Mouse (Mus musculus) lung, embryonic 14.5 days (tissue): Measurements from ENCODE around the gene Tsga13. TPM values are rescaled to one million over a fixed set of nuclear protein-coding genes. Genes with fewer than 3 reads are reported as not detected.

Experiments
- ATAC-seq: fragments of 200-750 bp; cut with Nextera tagmentation; 2 replicates; pipeline ENCODE4 v1.8.0; 2017; ENCODE audit warnings: mild to moderate bottlenecking, moderate TSS enrichment, moderate library complexity; ENCODE audit not compliant: insufficient read depth
- DNase-seq: peaks from one replicate; pipeline ENCODE4 v3.0.0-alpha.2; 2015
- H3K27ac ChIP-seq: fragments of 300-500 bp; sonication (generic); 2 replicates; pipeline ENCODE4 v1.5.1; 2014; ENCODE audit warnings: low read depth, mild to moderate bottlenecking, moderate library complexity
- H3K27me3 ChIP-seq: fragments of 300-500 bp; sonication (generic); 2 replicates; pipeline ENCODE4 v1.6.1; 2014; ENCODE audit warnings: low read length, control low read depth; ENCODE audit not compliant: insufficient read depth
- H3K36me3 ChIP-seq: fragments of 300-500 bp; sonication (generic); 2 replicates; pipeline ENCODE4 v1.6.1; 2014; ENCODE audit warnings: control low read depth; ENCODE audit not compliant: insufficient read depth
- H3K4me1 ChIP-seq: fragments of 300-500 bp; sonication (generic); 2 replicates; pipeline ENCODE4 v1.6.1; 2014; ENCODE audit warnings: antibody characterized with exemption, control low read depth; ENCODE audit not compliant: insufficient read depth
- H3K4me2 ChIP-seq: fragments of 300-500 bp; sonication (generic); 2 replicates; pipeline ENCODE4 v1.6.1; 2014; ENCODE audit warnings: mild to moderate bottlenecking
- H3K4me3 ChIP-seq: fragments of 300-500 bp; sonication (generic); 2 replicates; pipeline ENCODE4 v1.5.1; 2014; ENCODE audit warnings: low read depth, low read length
- H3K9ac ChIP-seq: fragments of 300-500 bp; sonication (generic); 2 replicates; pipeline ENCODE4 v1.6.1; 2014
- H3K9me3 ChIP-seq: fragments of 300-500 bp; sonication (generic); 2 replicates; pipeline ENCODE4 v1.6.1; 2016; ENCODE audit warnings: low read depth, low read length, control low read depth
- CTCF ChIP-seq: IDR thresholded peaks from 2 replicates; pipeline ENCODE4 v1.5.1; 2016; ENCODE audit warnings: antibody characterized with exemption, low read depth
- WGBS: fragments of 180-500 bp; shearing (Covaris S2); extraction: QIAGEN DNeasy Blood & Tissue Kit; methylation state at CpG from one replicate; pipeline ENCODE4 v1.1.7; 2014; 5-methylcytosine and 5-hydroxymethylcytosine counted together
- polyA plus RNA-seq: library from polyadenylated mRNA; unstranded; fragments of >200 nt; fragmentation: Nextera tagmentation; extraction: Ambion mirVana; gene quantifications from 2 replicates; pipeline ENCODE4 v1.2.1, GENCODE M21; 2014

Tsga13 gene
- polyA plus RNA-seq, 1 experiment from 2014 or later, result 0.25 TPM

DNA sequence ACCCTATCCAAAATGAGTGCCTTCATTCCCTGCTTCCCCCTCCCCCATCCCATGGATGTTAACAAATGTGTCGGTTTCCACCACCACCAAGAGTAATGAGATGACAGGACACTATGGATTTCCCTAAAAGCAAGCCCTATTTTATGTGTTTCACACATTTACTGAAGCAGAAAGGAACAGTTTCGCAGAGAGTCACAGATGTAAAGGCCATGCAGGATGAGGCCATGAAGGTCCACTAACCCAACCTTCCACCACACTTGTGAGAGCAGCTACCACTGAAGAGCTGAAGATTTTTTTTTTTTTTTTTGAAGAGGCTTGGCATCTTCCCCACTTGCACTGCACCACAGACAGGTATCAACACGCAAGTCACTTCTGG is 19.6 kb downstream of the Tsga13 start:
- no peak for TF ChIP-seq CTCF
- Histone ChIP-seq H3K36me3 (no peaks in the 10 kb centered on the region), H3K4me3 (peak overlapping the region; percentile 68), H3K4me2 (peak overlapping the region; percentile 64), H3K9me3 (no peaks in the 10 kb centered on the region), H3K27me3 (no peaks in the 10 kb centered on the region), H3K9ac (peak overlapping the region; percentile 68), H3K4me1 (0 out of 2 replicates have a peak, but pooled peaks cover 3% of the 10 kb centered on the region), H3K27ac (peak overlapping the region; percentile 95)
- ATAC-seq (no peak), DNase-seq (no peak)
- WGBS, result 11% methylated on average over 3 of the region's 3 CpGs

- DNase-seq (peak; percentile 50), ATAC-seq (no peak)
- H3K4me3 ChIP-seq, result no peak overlapping the region
- peaks cover 12% of the 10 kb centered on the region; the same call in 1 of the 2 replicates for H3K36me3 ChIP-seq
- H3K9me3 ChIP-seq, result no peaks in the 10 kb centered on the region
- H3K4me2 ChIP-seq, result no peak overlapping the region
- H3K4me1 ChIP-seq, result 0 out of 2 replicates have a peak, but pooled peaks cover 3% of the 10 kb centered on the region
- no peak for TF ChIP-seq CTCF
- H3K9ac ChIP-seq, result no peak overlapping the region
- H3K27ac ChIP-seq, result no peak overlapping the region
- no peaks in the 10 kb centered on the region for H3K27me3 ChIP-seq
- WGBS, result 60% methylated on average over 4 of the region's 4 CpGs
These were observed 22.3 kb downstream of the Tsga13 start for GRCm38 (mm10) chr6:30893081-30893480.

DNA sequence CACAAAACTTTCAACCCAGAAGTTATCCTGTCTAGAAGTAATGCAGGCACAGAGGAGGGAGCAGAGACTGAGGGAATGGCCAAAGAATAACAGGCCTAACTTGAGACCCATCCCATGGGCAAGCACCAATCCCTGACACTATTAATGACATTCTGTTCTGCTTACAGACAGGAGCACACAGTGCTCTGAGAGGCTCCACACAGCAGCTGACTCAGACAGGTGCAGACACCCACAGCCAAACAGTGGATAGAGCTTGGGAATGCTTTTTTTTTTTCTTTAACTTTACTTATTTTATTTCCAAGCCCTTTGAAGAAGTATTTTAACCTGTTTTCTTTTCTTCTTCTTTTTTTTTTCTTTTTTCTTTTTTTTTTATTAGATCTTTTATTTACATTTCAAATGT is 23.6 kb downstream of the Tsga13 start:
- TF ChIP-seq CTCF, result no peak
- H3K9ac ChIP-seq, result no peak overlapping the region
- H3K27me3 ChIP-seq, result no peaks in the 10 kb centered on the region
- DNase-seq (no peak), ATAC-seq (no peak)
- no peak overlapping the region for H3K4me3 ChIP-seq
- 0 out of 2 replicates have a peak, but pooled peaks cover 3% of the 10 kb centered on the region for H3K4me1 ChIP-seq
- H3K36me3 ChIP-seq, result peaks cover 14% of the 10 kb centered on the region; the same call in 1 of the 2 replicates
- no peaks in the 10 kb centered on the region for H3K9me3 ChIP-seq
- no peak overlapping the region for H3K4me2 ChIP-seq
- H3K27ac ChIP-seq, result no peak overlapping the region

DNA sequence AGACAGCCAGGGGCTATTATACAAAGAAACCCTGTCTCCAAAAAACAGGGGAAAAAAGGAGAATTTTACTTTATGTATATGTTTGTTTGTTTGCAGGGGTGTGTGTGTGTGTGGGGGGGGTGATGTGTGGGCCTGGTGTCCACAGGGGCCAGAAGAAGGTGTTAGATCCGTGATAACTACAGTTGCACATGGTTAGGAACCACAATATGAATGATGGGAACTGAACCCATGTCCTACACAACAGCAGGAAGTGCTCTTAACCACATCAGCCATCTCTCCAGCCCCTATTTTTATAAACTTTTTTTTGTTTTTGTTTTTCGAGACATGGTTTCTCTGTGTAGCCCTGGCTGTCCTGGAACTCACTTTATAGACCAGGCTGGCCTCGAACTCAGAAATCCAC is 30.5 kb downstream of the Tsga13 start:
- H3K9ac ChIP-seq, result no peak overlapping the region
- peaks cover 14% of the 10 kb centered on the region; the same call in 1 of the 2 replicates for H3K36me3 ChIP-seq
- ATAC-seq (no peak), DNase-seq (no peak)
- H3K4me3 ChIP-seq, result no peak overlapping the region
- no peaks in the 10 kb centered on the region for H3K4me1 ChIP-seq
- WGBS, result 84% methylated on average over 3 of the region's 3 CpGs
- no peaks in the 10 kb centered on the region for H3K27me3 ChIP-seq
- no peak overlapping the region for H3K27ac ChIP-seq
- H3K9me3 ChIP-seq, result no peaks in the 10 kb centered on the region
- no peak overlapping the region for H3K4me2 ChIP-seq
- no peak for TF ChIP-seq CTCF

- no peak for ATAC-seq
- Histone ChIP-seq H3K36me3 (peaks cover 6% of the 10 kb centered on the region; the same call in 1 of the 2 replicates), H3K27ac (no peak overlapping the region), H3K9ac (no peak overlapping the region), H3K9me3 (no peaks in the 10 kb centered on the region), H3K4me3 (no peak overlapping the region), H3K27me3 (no peaks in the 10 kb centered on the region), H3K4me2 (no peak overlapping the region), H3K4me1 (no peaks in the 10 kb centered on the region)
- DNase-seq, result peak; percentile 48
- no peak for TF ChIP-seq CTCF
- 77% methylated on average over 4 of the region's 4 CpGs for WGBS
These were observed 31.9 kb downstream of the Tsga13 start for GRCm38 (mm10) chr6:30883491-30883890.

- Histone ChIP-seq H3K27me3 (no peaks in the 10 kb centered on the region), H3K4me3 (no peak overlapping the region), H3K9ac (no peak overlapping the region), H3K9me3 (no peaks in the 10 kb centered on the region), H3K36me3 (peaks cover 10% of the 10 kb centered on the region; the same call in 1 of the 2 replicates), H3K4me1 (no peaks in the 10 kb centered on the region), H3K27ac (no peak overlapping the region), H3K4me2 (no peak overlapping the region)
- DNase-seq, result no peak
- no peak for ATAC-seq
- no peak for TF ChIP-seq CTCF
These were observed 38.7 kb downstream of the Tsga13 start for GRCm38 (mm10) chr6:30876661-30877060.

- DNase-seq, result no peak
- H3K27me3 ChIP-seq, result no peaks in the 10 kb centered on the region
- no peak overlapping the region for H3K9ac ChIP-seq
- no peak overlapping the region for H3K27ac ChIP-seq
- no peaks in the 10 kb centered on the region for H3K36me3 ChIP-seq
- H3K4me1 ChIP-seq, result no peaks in the 10 kb centered on the region
- no peak for TF ChIP-seq CTCF
- H3K9me3 ChIP-seq, result no peaks in the 10 kb centered on the region
- ATAC-seq, result no peak
- WGBS, result 79% methylated on average over 1 of the region's 1 CpGs
- no peak overlapping the region for H3K4me3 ChIP-seq
- H3K4me2 ChIP-seq, result no peak overlapping the region
These were observed 48.9 kb downstream of the Tsga13 start for GRCm38 (mm10) chr6:30866501-30866900.
